Mouse (Mus musculus): Measurements from ENCODE around the gene Adat2.

Adat2 gene

GRCm38 (mm10) chr10:13596073-13596472, 43.4 kb downstream of the Adat2 start:
- DNase-seq (ENCODE audit: low read depth), result peak; percentile 3

GRCm38 (mm10) chr10:13596866-13597265, 44.2 kb downstream of the Adat2 start:
- DNase-seq (ENCODE audit: low read depth), result no peak

- no peak for DNase-seq (ENCODE audit: low read depth)
Observed at GRCm38 (mm10) chr10:13597491-13597890, 44.8 kb downstream of the Adat2 start.

- no peak for DNase-seq (ENCODE audit: low read depth)
Observed at GRCm38 (mm10) chr10:13600926-13601325, 48.2 kb downstream of the Adat2 start.
